Mouse (Mus musculus) layer of hippocampus, postnatal 10 days (tissue): ENCODE measurements around the gene Tk1. TPM values are rescaled to one million over a fixed set of nuclear protein-coding genes. Genes with fewer than 3 reads are reported as not detected.

Experiments
- DNase-seq, 2 experiments: peaks; one replicate each; pipeline ENCODE4 v3.0.0; 2021; ENCODE audit warnings: low spot score in 2 of 2
- total RNA-seq, 2 experiments: library from RNA; stranded (reverse); gene quantifications; 2 replicates each; pipeline ENCODE4 v1.2.3; 2021

Gene Tk1
- total RNA-seq, 2 experiments from 2014 or later: 5.4 TPM

DNA sequence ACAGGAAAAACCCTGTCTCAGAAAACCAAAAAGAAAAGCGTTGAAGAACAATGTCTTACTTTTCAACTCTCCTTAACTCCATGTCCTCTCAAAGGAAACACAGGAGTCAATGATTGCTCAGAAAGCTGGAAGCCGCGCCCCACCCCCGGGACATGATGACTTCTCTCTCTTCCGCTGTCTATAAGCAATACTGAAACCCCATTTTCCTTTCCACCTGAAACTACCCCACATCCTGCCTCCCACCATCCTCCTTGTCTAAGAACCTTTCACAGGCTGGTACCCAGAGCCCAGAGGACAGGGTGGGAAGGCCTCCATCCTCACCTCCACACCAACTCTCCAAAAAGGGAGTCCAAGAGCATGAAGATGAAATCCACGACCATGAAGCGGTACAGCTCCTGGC, 53.5 kb downstream of the Tk1 start:
- DNase-seq: no peak

GRCm38 (mm10) chr11:117770407-117770806, 55.5 kb downstream of the Tk1 start:
- DNase-seq: no peak

GRCm38 (mm10) chr11:117769683-117770047, 56.2 kb downstream of the Tk1 start:
- DNase-seq: no peak

DNA sequence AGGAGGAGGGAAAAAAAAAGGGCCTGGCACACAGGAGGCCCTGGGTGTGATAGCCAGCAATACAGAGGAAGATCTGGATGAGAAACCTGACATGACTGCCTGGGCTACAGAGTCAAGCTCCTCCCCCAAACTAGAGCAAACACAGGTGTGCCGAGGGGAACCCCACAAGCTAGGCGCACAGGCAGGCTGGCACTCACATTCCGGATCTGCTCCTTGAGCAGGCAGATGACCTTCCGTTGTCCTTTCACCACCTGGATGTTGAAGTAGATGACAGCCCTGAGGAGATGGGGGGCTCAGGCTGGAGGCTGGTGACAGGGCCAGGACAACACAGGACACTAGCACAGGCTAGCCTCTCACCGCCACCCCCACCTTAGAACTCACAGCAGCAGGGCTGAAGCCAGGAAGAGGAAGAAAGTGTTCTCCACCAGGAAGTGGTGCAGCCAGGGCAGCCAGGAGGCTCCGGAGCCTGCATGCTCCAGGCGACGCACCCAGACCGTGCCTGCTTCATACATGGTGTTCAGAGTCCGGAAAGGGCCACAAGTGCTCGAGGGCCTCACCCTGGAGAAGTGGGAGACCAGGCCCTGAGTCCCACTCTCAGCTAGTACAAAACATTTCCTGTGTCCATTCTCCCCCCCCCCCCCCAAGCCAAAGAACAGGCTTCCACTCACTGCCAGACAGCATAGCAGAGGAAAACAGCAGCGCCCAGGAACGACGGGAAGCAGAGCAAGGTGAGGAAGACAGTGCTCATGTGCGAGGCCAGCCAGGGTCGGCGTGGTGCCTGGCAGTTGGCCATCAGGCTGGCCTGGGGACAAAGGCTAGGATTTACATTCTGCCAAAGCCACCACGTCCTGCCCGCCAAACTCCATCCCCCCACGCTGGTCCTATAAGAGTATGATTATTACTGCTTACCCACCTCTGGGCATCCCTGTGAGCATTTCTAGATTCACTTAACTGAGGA, 56.9 kb downstream of the Tk1 start:
- DNase-seq: no peak

GRCm38 (mm10) chr11:117766275-117766674, 59.6 kb downstream of the Tk1 start:
- DNase-seq: no peak

Other genes starting within 250 kb of the Tk1 start
- 10 to 100 TPM; 70.1 to 70.4 TPM for gene Tnrc6c, start 171.8 kb downstream of the Tk1 start, total RNA-seq
- gene Tmc8, start 44.0 kb downstream of the Tk1 start, total RNA-seq: 1 to 10 TPM in 1 of 2 experiments, under 1 TPM in 1; 0.60 to 1.5 TPM
- gene Tmc6, start 43.9 kb downstream of the Tk1 start, total RNA-seq: 1 to 10 TPM; 5.5 to 5.9 TPM
- gene 6030468B19Rik, start 28.4 kb downstream of the Tk1 start, total RNA-seq: not detected
- gene Gm20708, start 16.4 kb downstream of the Tk1 start, total RNA-seq: 1 to 10 TPM; 3.4 to 3.5 TPM
- gene Syngr2, start 16.4 kb downstream of the Tk1 start, total RNA-seq: 10 to 100 TPM; 11.3 to 12.3 TPM
- gene Afmid, start 168 bp downstream of the Tk1 start, total RNA-seq: 1 to 10 TPM; 5.6 to 7.3 TPM
- 1 to 10 TPM; 5.0 to 5.2 TPM for gene Birc5, start 23.2 kb upstream of the Tk1 start, total RNA-seq
- under 1 TPM in 1 of 2 experiments, not detected in 1; 0.25 TPM for gene Tmem235, start 34.7 kb upstream of the Tk1 start, total RNA-seq
- 1 to 10 TPM; 2.1 to 2.3 TPM for gene Tha1, start 47.4 kb upstream of the Tk1 start, total RNA-seq
- gene Socs3, start 144.0 kb upstream of the Tk1 start, total RNA-seq: 1 to 10 TPM; 2.3 to 2.8 TPM
- 10 to 100 TPM; 59.2 to 59.6 TPM for gene Pgs1, start 160.2 kb upstream of the Tk1 start, total RNA-seq